Mouse (Mus musculus): ENCODE data around the gene Fhdc1.
A peak's percentile ranks its signal among the peaks of the same experiment; 100 is the strongest.

Fhdc1 gene

DNA sequence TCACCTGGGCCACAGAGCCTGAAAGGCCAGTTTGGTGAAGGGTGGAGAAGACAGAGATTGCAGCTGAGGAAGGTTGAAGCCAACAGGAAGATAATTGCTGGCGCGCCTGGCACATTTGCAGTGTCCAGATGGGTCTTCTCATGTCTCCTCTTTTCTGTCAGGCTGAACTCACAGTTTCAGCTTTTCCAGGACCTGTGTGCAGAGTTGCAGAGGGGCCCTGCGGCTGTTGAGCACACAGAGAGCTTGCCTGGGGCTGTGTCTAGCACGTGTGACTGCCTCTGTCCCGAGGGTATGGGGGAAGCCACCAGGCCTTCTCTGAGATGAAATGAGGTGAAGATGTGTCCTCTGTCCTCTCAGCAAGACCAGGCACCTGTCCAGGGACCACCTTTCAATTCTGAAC lies 49.0 kb downstream of the Fhdc1 start:
- no peak for DNase-seq

DNA sequence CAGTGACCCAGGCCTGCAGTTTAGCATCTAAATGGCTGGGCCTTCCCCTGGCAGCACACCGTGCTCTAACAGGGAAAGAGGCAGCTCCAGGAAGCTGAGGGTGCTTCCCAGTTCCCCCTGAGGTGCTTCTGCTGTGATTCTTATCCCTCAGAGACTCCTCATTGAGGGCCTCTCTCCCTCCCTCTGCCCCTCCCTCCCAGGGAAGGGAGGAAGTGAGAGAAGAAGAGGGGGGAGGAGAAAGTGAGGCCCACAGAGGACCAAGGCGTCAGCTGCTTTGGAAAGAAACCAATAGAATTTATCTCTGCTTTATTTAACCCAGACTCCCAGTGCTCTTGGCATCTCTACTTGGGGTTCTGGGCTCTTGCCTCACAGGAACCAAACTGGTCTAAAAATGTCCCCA lies 50.1 kb downstream of the Fhdc1 start:
- DNase-seq, result no peak

DNA sequence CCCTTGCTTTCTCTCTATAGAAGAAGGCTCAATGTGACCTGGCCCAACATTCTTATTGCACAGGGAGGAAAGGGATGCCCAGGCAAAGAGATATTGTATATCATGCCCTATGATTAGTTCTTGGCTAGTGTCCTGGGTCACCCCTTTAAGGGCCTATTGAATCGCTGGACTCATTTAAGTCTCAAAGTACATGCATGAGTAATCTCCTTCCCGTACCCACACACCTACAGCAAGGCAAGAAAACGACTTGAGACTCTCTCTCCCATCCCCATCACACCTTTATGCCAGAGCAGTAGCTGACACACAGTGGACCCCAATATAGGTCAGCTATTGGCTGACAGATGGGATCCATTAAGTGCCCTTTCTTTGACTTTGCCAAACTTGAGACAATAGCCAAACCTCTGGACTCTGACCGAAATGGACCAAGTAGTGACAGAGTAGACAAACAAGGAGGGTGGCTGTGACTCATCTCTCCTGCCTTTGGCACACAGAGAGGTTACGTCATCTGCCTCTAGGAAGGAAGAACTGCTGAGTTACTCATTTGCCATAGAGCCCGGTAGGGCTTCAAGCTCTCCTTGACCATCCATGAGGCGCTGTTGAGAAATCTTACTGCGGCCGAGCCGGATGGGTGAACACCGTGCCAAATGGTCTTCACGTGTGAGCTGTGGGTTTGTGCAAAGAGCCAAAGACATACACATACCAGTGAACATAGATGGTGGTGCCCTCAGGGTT lies 51.1 kb downstream of the Fhdc1 start:
- peak; percentile 65 to 84 for DNase-seq

DNA sequence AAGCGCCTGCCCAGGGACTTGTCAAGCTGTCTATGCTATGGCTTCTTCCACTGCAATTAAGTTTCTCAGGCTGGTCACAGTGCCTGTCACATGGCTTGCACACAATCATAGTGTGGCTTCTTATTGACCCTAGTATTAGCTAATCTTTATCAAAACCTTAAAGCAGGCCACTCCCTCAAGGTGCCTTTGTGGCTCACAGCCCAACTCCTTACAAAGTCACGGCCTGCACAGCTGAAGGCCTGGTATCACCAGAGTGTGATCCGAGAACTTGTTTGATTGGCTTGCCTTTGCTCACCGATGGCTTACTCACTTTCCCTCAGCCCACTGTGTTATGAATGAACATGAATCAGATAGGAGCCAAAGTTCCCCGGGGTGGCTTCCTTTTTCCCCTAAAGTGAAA lies 52.5 kb downstream of the Fhdc1 start:
- DNase-seq, result no peak

DNA sequence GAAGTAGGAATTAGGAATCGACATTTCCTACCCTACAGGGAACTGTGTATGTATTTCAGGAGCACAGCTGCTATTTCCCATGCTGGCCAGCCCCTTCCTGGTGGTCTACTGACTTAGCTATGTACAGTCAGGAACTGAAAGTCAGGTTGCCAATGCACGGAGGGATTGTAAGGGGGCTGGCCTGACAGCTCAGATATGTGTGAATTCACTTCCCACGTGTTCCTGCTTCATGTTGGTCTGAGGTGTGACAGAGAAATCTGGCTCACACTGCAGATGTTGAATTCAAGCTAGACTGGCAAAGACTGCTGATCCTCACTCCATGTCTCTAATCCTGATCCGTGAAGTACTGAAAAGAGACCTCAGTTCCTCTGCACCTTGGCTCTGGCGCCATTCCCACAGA lies 57.9 kb downstream of the Fhdc1 start:
- no peak for DNase-seq

DNA sequence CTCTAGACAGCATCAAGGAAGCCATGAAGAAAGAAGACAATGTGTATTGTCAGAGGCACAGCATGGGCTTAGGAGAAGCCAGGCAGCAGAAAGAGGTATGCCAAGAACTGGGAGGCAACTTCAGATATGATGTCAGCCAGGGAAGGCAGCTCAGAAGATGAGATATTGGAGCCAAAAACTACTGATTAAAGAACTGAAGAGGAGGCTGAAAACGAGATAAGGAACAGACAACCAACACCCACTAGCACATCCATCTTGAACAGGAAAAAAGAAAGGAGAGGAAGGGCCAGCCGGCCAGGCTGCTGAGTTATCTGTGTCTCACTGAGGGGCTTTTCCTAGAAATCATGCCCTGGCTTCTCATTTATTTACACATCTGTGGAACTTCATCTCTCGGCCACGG lies 66.4 kb downstream of the Fhdc1 start:
- DNase-seq, result no peak

DNA sequence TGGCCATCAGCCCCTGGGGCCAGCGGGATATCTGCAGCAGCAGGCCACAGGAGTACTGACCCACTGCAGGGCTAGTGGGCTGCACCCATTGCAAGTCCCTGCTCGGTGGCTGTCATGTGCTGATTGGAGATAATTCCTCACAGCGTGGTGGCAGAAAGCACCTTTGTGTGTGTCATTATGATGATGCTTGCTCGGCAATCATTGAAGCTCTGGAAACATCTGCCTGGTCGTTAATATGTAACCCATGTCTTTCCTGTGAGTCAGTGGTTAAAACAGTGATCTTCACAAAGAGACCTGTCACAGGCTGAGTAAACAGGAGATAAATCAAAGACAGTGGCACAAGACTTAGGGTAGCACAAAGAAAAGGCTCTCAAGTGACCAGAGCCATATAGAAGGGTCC lies 67.3 kb downstream of the Fhdc1 start:
- DNase-seq, result peak; percentile 22 to 29

DNA sequence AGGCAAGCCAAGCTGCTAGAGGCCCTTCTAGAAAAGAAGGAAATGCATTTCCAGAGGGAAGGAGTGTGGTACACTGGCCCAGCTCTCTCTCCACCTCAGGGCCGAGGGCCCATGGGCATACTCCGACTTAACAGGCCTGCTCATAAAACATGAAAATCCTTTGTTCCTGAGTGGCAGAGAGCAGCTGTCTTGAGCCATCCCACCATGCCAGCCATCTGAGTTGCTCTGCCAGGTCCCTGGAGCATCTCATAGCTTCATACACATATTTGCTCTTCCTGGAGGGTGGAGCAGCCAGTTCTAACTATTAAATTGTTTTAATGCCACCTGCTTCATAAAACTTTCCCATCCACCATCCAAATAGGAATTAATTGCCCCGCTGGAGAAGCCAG lies 70.8 kb downstream of the Fhdc1 start:
- DNase-seq, result no peak

DNA sequence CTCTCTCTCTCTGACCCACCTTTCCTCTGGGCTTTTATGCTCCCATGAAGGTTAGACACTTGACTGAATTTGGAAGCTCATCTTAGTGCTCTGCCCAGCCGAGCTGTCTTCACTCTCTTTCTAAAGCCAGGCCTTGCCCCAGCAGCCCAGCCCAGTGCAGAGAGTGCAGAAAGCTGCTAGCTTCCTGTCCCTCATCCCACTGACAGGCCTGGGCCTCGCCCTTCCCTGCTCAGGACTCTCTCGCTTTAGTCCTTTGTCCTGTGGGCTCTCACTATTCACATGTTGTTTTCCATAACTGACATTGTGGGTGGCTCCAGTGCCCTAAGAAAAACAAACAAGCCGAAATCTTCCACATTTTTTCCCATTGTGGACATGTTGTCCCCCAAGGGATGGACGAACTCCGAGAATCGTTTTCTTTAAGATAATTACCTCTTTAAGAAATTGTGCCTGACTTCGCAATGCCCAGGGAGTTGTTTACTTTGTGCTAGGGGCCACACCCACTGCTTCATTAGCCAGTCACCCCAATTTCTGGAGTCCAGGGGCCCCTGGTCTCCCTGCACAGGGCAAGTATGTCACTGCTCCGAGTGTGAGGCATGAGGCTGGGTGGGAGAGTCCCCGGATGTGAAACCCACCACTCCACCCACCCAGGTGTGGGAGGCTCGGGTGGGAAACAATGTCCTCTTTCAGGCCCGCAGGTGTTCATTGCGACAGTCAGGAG lies 71.3 kb downstream of the Fhdc1 start:
- peak; percentile 49 to 50 for DNase-seq

DNA sequence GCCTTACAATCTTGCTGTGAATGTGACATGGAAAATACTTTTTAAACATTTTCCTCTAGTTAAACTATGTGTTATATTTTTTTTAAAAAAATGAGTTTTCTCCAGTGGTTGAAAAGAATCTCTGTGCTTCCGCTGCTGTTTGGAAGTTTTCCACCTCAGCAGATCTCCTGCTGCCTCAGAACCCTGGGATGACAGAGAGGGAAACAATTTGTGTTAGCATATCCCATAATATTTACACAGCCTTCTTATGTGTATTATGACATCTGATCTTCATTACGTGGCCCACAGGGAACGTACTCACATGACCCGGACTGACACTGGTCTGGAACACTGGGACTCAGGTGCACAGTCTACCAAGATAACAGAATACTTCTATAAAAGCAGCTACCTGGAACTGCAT lies 74.7 kb downstream of the Fhdc1 start:
- no peak for DNase-seq

DNA sequence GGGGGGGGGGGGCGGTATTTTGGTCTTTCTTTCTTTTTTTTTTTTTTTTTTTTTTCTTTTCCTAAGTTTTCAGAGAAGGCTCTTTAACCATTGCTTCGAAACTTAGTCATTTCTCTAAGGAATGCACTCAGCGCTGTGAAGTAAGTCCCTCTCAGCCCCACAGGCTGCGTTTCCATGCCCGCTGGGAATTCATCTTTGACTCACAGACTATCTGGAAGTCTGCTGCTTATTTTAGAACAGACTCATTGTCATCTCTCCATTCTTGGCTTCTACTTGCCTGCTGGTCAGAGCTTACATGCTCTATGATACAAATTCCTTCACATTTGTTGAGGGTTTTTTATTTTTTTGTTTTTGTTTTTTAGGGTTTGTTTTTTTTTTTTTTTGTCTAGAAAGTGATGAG lies 76.8 kb downstream of the Fhdc1 start:
- no peak for DNase-seq

DNA sequence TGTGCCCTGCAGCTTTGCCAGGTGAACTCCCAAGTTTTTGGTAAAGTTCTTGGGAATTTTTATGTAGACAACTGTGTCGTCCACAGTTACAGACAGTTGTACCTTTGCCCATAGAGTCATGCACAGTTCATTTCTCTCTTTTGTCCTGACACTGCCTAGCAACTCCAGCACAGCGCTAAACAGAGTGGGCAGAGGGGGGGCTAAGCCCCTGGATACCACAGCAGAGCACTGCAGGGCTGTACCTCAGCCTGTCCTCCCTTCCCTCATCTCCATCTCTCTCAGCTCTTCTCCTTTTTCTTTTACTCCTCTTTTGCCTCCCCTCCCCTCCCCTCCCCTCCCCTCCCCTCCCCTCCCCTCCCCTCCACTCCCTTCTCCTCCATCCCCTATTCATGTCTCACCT lies 77.5 kb downstream of the Fhdc1 start:
- DNase-seq, result no peak

DNA sequence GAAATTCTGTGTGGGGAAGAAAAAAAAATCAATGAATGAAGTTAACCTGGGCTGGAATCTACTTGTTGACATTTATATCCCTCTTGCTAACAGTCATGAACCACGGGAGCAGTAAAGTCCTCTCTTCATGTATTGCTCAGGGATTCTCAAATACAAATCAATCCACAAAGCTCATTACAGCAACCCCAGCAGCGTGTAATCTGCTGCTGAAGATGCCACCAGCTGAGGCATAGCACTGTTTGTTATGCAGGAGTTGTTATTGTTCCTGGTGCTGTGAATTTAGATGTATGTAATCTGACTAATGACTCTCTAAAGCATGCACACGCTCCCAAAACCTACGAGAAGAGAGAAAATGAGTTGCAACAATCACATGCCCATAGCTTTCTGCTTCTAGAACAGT lies 82.3 kb downstream of the Fhdc1 start:
- DNase-seq, result no peak

DNA sequence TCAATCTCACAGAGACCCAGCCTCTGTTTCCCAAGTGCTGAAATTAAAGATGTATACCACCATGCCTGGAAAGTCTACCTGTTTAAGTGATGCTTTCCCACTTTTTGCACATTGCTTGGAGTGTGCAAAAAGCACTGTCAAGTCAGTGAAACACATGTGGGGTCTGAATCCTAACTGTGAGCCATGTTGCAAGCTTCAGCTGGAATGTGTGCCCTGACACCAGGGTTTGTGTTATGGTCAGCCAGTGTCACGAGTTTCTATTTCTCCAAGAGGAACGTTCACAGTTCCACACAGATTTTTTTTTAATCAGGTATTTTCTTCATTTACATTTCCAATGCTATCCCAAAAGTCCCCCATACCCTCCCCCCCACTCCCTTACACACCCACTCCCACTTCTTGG lies 84.0 kb downstream of the Fhdc1 start:
- no peak for DNase-seq

DNA sequence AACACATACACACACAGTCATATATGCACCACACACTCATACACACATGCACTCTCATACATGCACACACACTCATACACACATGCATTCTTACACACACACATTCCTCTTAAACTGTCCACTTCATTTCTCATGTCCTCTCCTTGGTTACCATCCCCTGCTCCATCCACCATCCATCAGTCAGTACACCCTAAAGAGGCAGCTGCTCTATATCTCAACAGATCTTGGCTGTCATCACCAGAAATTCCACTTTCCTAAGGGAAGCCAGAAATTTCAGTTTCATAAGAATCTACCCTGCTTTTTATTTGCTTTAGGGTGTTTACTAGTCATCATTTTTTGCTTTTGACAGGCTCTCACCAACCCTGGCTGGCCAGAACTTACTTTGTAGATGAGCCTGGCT lies 84.4 kb downstream of the Fhdc1 start:
- DNase-seq, result no peak

DNA sequence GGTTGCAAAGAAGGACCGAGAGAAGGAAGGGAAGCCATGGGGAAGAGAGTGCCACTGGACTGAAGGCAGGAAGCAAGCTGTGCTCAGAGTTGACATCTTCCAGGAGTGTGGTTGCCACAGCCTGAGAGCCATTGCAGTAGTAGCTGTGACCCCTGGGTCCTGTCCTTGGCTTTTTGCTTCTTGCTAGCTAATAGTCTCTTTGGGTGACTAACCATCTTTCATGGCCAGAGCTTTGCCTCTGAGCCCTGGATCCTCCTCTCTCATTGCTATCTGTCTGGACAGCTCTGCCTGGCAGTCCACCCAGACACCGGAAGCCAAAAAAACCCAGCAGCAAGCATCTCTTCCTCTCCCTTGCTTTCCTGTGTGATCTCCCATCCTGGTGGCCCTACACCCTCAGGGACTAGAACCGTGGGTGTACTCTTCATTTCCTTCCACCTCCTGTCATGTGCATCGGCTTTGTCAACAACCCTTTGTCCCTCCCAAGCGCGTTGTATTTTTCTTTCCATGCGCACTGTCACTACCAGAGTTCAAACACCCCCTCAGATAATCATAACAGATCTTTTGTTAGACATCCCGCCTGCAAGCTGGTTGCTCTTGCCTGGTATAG lies 85.3 kb downstream of the Fhdc1 start:
- DNase-seq, result peak in 1 of 2 experiments; percentile 13

Data from kidney, postnatal 36 days (tissue).